Mouse (Mus musculus): ENCODE data around the gene Tmprss11e. TPM values are rescaled to one million over a fixed set of nuclear protein-coding genes. Genes with fewer than 3 reads are reported as not detected.

Tmprss11e gene
- polyA plus RNA-seq, 1 experiment from 2014 or later = not detected

Other genes starting within 250 kb of the Tmprss11e start
- not detected in 2 replicates for gene Tmprss11g, start 227.2 kb downstream of the Tmprss11e start, polyA plus RNA-seq (2015; fragmentation: Nextera tagmentation; extraction: Ambion mirVana)
- gene Tmprss11f, start 113.4 kb downstream of the Tmprss11e start, polyA plus RNA-seq (2015; fragmentation: Nextera tagmentation; extraction: Ambion mirVana) = not detected in 2 replicates
- gene Tmprss11b, start 69.5 kb downstream of the Tmprss11e start, polyA plus RNA-seq (2015; fragmentation: Nextera tagmentation; extraction: Ambion mirVana) = not detected in 2 replicates
- gene Ythdc1, start 58.4 kb upstream of the Tmprss11e start, polyA plus RNA-seq (2015; fragmentation: Nextera tagmentation; extraction: Ambion mirVana) = 31.5 and 34.1 TPM in 2 replicates
- 0.06 and 10.1 TPM in 2 replicates for gene Ugt2b34, start 161.1 kb upstream of the Tmprss11e start, polyA plus RNA-seq (2015; fragmentation: Nextera tagmentation; extraction: Ambion mirVana)
- gene Ugt2b1, start 180.7 kb upstream of the Tmprss11e start, polyA plus RNA-seq (2015; fragmentation: Nextera tagmentation; extraction: Ambion mirVana) = not detected in 2 replicates

Measured in neural tube, embryonic 15.5 days (tissue).